8 mouse cellular contexts compared by ENCODE assay signal in the genomic region with DNA sequence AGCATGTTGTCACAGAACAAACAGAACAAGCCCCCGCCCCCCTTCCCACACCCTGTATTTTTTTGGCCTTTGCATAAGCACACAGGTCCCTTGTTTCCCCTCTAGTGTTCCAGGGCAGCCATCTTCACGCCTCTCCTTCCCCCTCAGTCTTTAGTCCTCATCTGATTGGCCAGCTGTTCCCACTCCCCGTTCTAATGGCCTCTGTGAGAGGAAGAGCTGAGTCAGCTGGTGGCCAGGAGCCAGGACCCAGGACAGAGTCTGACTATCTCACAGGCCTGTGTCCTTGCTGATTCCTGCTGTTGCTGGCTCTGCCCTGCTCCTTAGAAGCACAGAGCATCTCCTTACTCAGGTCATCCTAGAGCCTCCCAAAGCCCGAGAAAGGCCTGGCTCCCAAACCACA. TPM values are rescaled to one million over a fixed set of nuclear protein-coding genes. Genes with fewer than 3 reads are reported as not detected.
A peak's percentile ranks its signal among the peaks of the same experiment; 100 is the strongest.
DNase-seq lines count a peak whose midpoint lies in the region; ATAC-seq and TF ChIP-seq lines count a peak whose summit lies in the region.
"Had no signal": no experiment of that assay in that cellular context is flagged by ENCODE, and none has a peak within 500 bp of the region (broad histone marks: within the 10 kb centered on the region; RNA-seq: fewer than 3 reads in every experiment).

No protein-coding gene starts in this region.

- peak; percentile 75 for ATAC-seq in limb, embryonic 14.5 days (ENCODE audit: low FRiP score, low read depth)

- no peak for TF ChIP-seq POLR2A in limb, embryonic 14.5 days (IDR thresholded peaks at IDR 0.05; ENCODE audit: borderline replicate concordance, extremely low read depth, insufficient read depth, insufficient read length)

- no peaks in the 10 kb centered on the region for H3K36me3 ChIP-seq in limb, embryonic 14.5 days (ENCODE audit: control insufficient read depth, insufficient read depth, low read length)

- H3K27me3 ChIP-seq in limb, embryonic 14.5 days (ENCODE audit: control insufficient read depth, insufficient read depth, low read length) = no peaks in the 10 kb centered on the region

- DNase-seq in ovary, adult 18-20 months (ENCODE audit: low spot score) = peak; percentile 90
- DNase-seq in ovary, postnatal 10 days (ENCODE audit: low spot score) = no peak
- DNase-seq in brain, adult 2 months (ENCODE audit: low read depth, low spot score) = peak; percentile 84
- DNase-seq in heart, postnatal 14 days = peak; percentile 75 to 77
- peak; percentile 68 for DNase-seq in limb, embryonic 14.5 days (ENCODE audit: low spot score)
- DNase-seq in skeletal muscle tissue, adult 2 months (ENCODE audit: low read depth, low spot score) = peak; percentile 71
- no peak for DNase-seq in spleen, postnatal 36 days (ENCODE audit: low spot score in 2 of 2)

- H3K27ac ChIP-seq in limb, embryonic 14.5 days (replicated peaks; ENCODE audit: low read depth, low read length) = no peak overlapping the region
- H3K27ac ChIP-seq: macrophage had no signal

- peaks cover 18% of the 10 kb centered on the region; the same call in 1 of the 2 replicates for H3K4me1 ChIP-seq in limb, embryonic 14.5 days (ENCODE audit: control insufficient read depth, insufficient read depth, low read length)

- no peak overlapping the region for H3K4me3 ChIP-seq in limb, embryonic 14.5 days (replicated peaks; ENCODE audit: low read length)

- no peaks in the 10 kb centered on the region for H3K9me3 ChIP-seq in limb, embryonic 14.5 days (ENCODE audit: control insufficient read depth, low read length)

- no peak overlapping the region for H3K4me2 ChIP-seq in limb, embryonic 14.5 days (replicated peaks; ENCODE audit: low read depth, low read length, severe bottlenecking)

- WGBS in limb, embryonic 14.5 days = 65% methylated on average over 4 of the region's 4 CpGs

- intact Hi-C loops in heart, postnatal 14 days (cut with DNase I) = no loop called here

- H3K9ac ChIP-seq in limb, embryonic 14.5 days (ENCODE audit: low read depth, low read length, severe bottlenecking) = no peak overlapping the region

RNA-seq across cellular contexts. Expression of gene Mical3, which starts 13.3 kb away (rescaled TPM):
- total RNA-seq in heart, postnatal 14 days (2021) = 100 to 1,000 TPM; 114 to 124 TPM
- 17.3 and 17.7 TPM in 2 replicates for polyA plus RNA-seq in limb, embryonic 14.5 days (2012; rRNA removed)
- polyA plus RNA-seq in limb, embryonic 14.5 days (2014; fragmentation: Nextera tagmentation; extraction: Ambion mirVana) = 13.3 and 16.3 TPM in 2 replicates

RNA-seq across cellular contexts. Expression of gene Pex26, which starts 39.4 kb away (rescaled TPM):
- total RNA-seq in heart, postnatal 14 days (2021) = 1 to 10 TPM; 8.1 to 8.4 TPM
- polyA plus RNA-seq in limb, embryonic 14.5 days (2012; rRNA removed) = 15.2 and 18.7 TPM in 2 replicates
- 10.0 and 10.3 TPM in 2 replicates for polyA plus RNA-seq in limb, embryonic 14.5 days (2014; fragmentation: Nextera tagmentation; extraction: Ambion mirVana)

Comparison
In these comparisons a context has a peak if more than half of its experiments do, and no peak if none do; other contexts are left out.
1. DNase-seq: peak in ovary, adult 18-20 months (single experiment), brain, adult 2 months (single experiment), heart, postnatal 14 days (2 of 2), limb, embryonic 14.5 days (single experiment) and skeletal muscle tissue, adult 2 months (single experiment); none in ovary, postnatal 10 days (single experiment) and spleen, postnatal 36 days (0 of 2).